Mouse (Mus musculus): ENCODE data around the gene Nadk.

Nadk gene

GRCm38 (mm10) chr4:155561661-155562442, at the start of gene Nadk:
TSS of gene Nadk (plus strand) at chr4:155562378.
- DNase-seq = peak; percentile 11

- no peak for DNase-seq
Measured at GRCm38 (mm10) chr4:155514810-155515209, 47.4 kb upstream of the Nadk start.

- no peak for DNase-seq
Measured at GRCm38 (mm10) chr4:155517948-155518517, 44.1 kb upstream of the Nadk start.

GRCm38 (mm10) chr4:155522327-155522726, 39.9 kb upstream of the Nadk start:
- no peak for DNase-seq

- no peak for DNase-seq
Measured at GRCm38 (mm10) chr4:155525751-155526150, 36.4 kb upstream of the Nadk start.

GRCm38 (mm10) chr4:155529294-155529693, 32.9 kb upstream of the Nadk start:
- DNase-seq = no peak

- DNase-seq = no peak
Measured at GRCm38 (mm10) chr4:155549993-155550392, 12.2 kb upstream of the Nadk start.

GRCm38 (mm10) chr4:155550446-155550845, 11.7 kb upstream of the Nadk start:
- DNase-seq = no peak

- no peak for DNase-seq
Measured at GRCm38 (mm10) chr4:155551073-155551472, 11.1 kb upstream of the Nadk start.

- DNase-seq = no peak
Measured at GRCm38 (mm10) chr4:155552917-155553532, 9.2 kb upstream of the Nadk start.

- DNase-seq = no peak
Measured at GRCm38 (mm10) chr4:155554880-155555279, 7.3 kb upstream of the Nadk start.

- no peak for DNase-seq
Measured at GRCm38 (mm10) chr4:155555464-155555863, 6.7 kb upstream of the Nadk start.

GRCm38 (mm10) chr4:155559454-155559853, 2.7 kb upstream of the Nadk start:
- DNase-seq = no peak

- no peak for DNase-seq
Measured at GRCm38 (mm10) chr4:155560932-155561331, 1.2 kb upstream of the Nadk start.

GRCm38 (mm10) chr4:155562725-155563399, 684 bp downstream of the Nadk start:
- DNase-seq = peak; percentile 68

GRCm38 (mm10) chr4:155563400-155564231, 1.4 kb downstream of the Nadk start:
- peak; percentile 91 for DNase-seq

GRCm38 (mm10) chr4:155564315-155565069, 2.3 kb downstream of the Nadk start:
- no peak for DNase-seq

- no peak for DNase-seq
Measured at GRCm38 (mm10) chr4:155566555-155566954, 4.4 kb downstream of the Nadk start.

- no peak for DNase-seq
Measured at GRCm38 (mm10) chr4:155568170-155568569, 6.0 kb downstream of the Nadk start.

- DNase-seq = no peak
Measured at GRCm38 (mm10) chr4:155568632-155569370, 6.6 kb downstream of the Nadk start.

- no peak for DNase-seq
Measured at GRCm38 (mm10) chr4:155569818-155570217, 7.6 kb downstream of the Nadk start.

Data from right cerebral cortex, postnatal 4 days (tissue).